In the genomic region with DNA sequence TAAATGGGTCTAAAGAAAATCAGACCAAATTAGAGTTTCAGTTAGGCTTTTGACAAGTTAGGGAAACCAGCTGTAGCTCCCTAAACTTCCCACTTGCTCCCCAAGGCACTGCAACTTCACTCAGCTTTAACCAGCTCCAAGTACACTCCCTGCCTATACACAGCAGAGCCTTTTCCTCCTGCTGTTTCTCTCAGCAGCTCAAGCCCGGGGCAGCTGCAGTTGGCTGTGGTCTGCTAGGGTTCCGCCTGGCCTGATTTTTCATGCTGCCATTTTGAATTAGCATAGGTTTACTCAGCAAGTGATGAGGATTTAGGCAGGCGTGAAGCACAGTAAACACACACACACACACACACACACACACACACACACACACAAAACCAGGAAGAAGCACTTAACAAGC, we compare ENCODE assay signal across 8 mouse cellular contexts. TPM values are rescaled to one million over a fixed set of nuclear protein-coding genes. Genes with fewer than 3 reads are reported as not detected.
A peak's percentile ranks its signal among the peaks of the same experiment; 100 is the strongest.
DNase-seq lines count a peak whose midpoint lies in the region; ATAC-seq and TF ChIP-seq lines count a peak whose summit lies in the region.

No protein-coding gene starts in this region.

- DNase-seq in kidney, adult 2 months = no peak
- peak; percentile 47 to 62 for DNase-seq in cerebellum, postnatal 36 days
- DNase-seq in heart, postnatal 10 days = peak; percentile 40 to 55
- DNase-seq in neural tube, embryonic 10.5 days (ENCODE audit: extremely low spot score, low spot score) = peak; percentile 31
- DNase-seq in gastrocnemius, adult 18-20 months (ENCODE audit: low spot score) = no peak

- no peak for ATAC-seq in kidney, embryonic 16.5 days (ENCODE audit: low FRiP score, low TSS enrichment)
- ATAC-seq in megakaryocyte-erythroid progenitor cell, adult 5-6 weeks (replicated peaks; ENCODE audit: low FRiP score, low TSS enrichment, poor library complexity, severe bottlenecking) = no peak
- ATAC-seq in intestine, embryonic 15.5 days = no peak

- no peaks in the 10 kb centered on the region for H3K9me3 ChIP-seq in kidney, embryonic 16.5 days (ENCODE audit: low read length)
- H3K9me3 ChIP-seq in intestine, embryonic 15.5 days = no peaks in the 10 kb centered on the region

- TF ChIP-seq CTCF in kidney, adult 2 months (conservative IDR thresholded peaks at IDR 0.05; ENCODE audit: insufficient read depth, insufficient read length, low read depth, low read length) = no peak

- no peak overlapping the region for H3K27ac ChIP-seq in kidney, embryonic 16.5 days (ENCODE audit: low read length)
- no peak overlapping the region for H3K27ac ChIP-seq in kidney, adult 2 months (ENCODE audit: insufficient read depth, low read depth, low read length)
- no peak overlapping the region for H3K27ac ChIP-seq in intestine, embryonic 15.5 days

- no peaks in the 10 kb centered on the region for H3K36me3 ChIP-seq in kidney, embryonic 16.5 days (ENCODE audit: insufficient read depth, low read length)
- no peaks in the 10 kb centered on the region for H3K36me3 ChIP-seq in kidney, adult 2 months (ENCODE audit: control insufficient read depth, insufficient read depth, low read length)
- no peaks in the 10 kb centered on the region for H3K36me3 ChIP-seq in intestine, embryonic 15.5 days

- no peak for TF ChIP-seq POLR2A in kidney, adult 2 months (IDR thresholded peaks at IDR 0.05; ENCODE audit: low read depth, low read length)

- H3K4me2 ChIP-seq in kidney, embryonic 16.5 days (replicated peaks; ENCODE audit: low read depth, low read length) = peak overlapping the region; percentile 94; the same call in 1 of the 2 replicates
- no peak overlapping the region; the same call in 1 of the 2 replicates for H3K4me2 ChIP-seq in intestine, embryonic 15.5 days (replicated peaks)

- H3K9ac ChIP-seq in kidney, embryonic 16.5 days (replicated peaks; ENCODE audit: low read length) = no peak overlapping the region
- no peak overlapping the region for H3K9ac ChIP-seq in intestine, embryonic 15.5 days

- intact Hi-C loops in heart, postnatal 10 days (cut with DNase I) = no loop called here

- no peak overlapping the region for H3K4me3 ChIP-seq in kidney, embryonic 16.5 days (ENCODE audit: low read length)
- no peak overlapping the region for H3K4me3 ChIP-seq in kidney, adult 2 months (ENCODE audit: insufficient read depth, low read depth, low read length)
- no peak overlapping the region for H3K4me3 ChIP-seq in intestine, embryonic 15.5 days (replicated peaks)

- peaks cover 2% of the 10 kb centered on the region; the same call in 1 of the 2 replicates for H3K27me3 ChIP-seq in kidney, embryonic 16.5 days (ENCODE audit: insufficient read depth, low read length)
- H3K27me3 ChIP-seq in kidney, adult 2 months (replicated peaks; ENCODE audit: control insufficient read depth, insufficient read depth, low read length) = no peaks in the 10 kb centered on the region
- H3K27me3 ChIP-seq in intestine, embryonic 15.5 days (replicated peaks) = no peaks in the 10 kb centered on the region

- WGBS in kidney, embryonic 16.5 days = 61% methylated on average over 3 of the region's 3 CpGs
- WGBS in kidney, adult 2 months = 76% methylated on average over 3 of the region's 3 CpGs
- 47% methylated on average over 3 of the region's 3 CpGs for WGBS in intestine, embryonic 15.5 days

- H3K4me1 ChIP-seq in kidney, embryonic 16.5 days (ENCODE audit: insufficient read depth, low read length) = peaks cover 19% of the 10 kb centered on the region
- H3K4me1 ChIP-seq in kidney, adult 2 months (ENCODE audit: control insufficient read depth, insufficient read depth, low read length) = no peaks in the 10 kb centered on the region; the same call in 1 of the 2 replicates
- H3K4me1 ChIP-seq in intestine, embryonic 15.5 days (replicated peaks) = peaks cover 5% of the 10 kb centered on the region; the same call in 1 of the 2 replicates

RNA-seq across cellular contexts. Expression of gene Scrn1, which starts 1.3 kb away (rescaled TPM):
- polyA plus RNA-seq in kidney, embryonic 16.5 days (2015; fragmentation: Nextera tagmentation; extraction: Ambion mirVana) = 7.7 and 8.8 TPM in 2 replicates
- 2.3 and 2.6 TPM in 2 replicates for polyA plus RNA-seq in kidney, adult 2 months (2012; rRNA removed)
- total RNA-seq in heart, postnatal 10 days (2021) = 1 to 10 TPM; 8.3 to 9.3 TPM
- not detected in 2 replicates for total RNA-seq in megakaryocyte-erythroid progenitor cell, adult 5-6 weeks (2014; fragmentation: Nextera tagmentation)
- total RNA-seq in megakaryocyte-erythroid progenitor cell, adult 5-6 weeks (2017) = not detected in 2 replicates
- 1 to 10 TPM; 1.8 TPM for total RNA-seq in gastrocnemius, adult 18-20 months (2021)
- polyA plus RNA-seq in intestine, embryonic 15.5 days (2015; fragmentation: Nextera tagmentation; extraction: Ambion mirVana) = 5.9 and 6.4 TPM in 2 replicates

RNA-seq across cellular contexts. Expression of gene Plekha8, which starts 29.9 kb away (rescaled TPM):
- 10.4 and 10.7 TPM in 2 replicates for polyA plus RNA-seq in kidney, embryonic 16.5 days (2015; fragmentation: Nextera tagmentation; extraction: Ambion mirVana)
- polyA plus RNA-seq in kidney, adult 2 months (2012; rRNA removed) = 6.2 and 6.5 TPM in 2 replicates
- total RNA-seq in heart, postnatal 10 days (2021) = 10 to 100 TPM; 12.4 to 12.9 TPM
- 3.1 and 4.2 TPM in 2 replicates for total RNA-seq in megakaryocyte-erythroid progenitor cell, adult 5-6 weeks (2014; fragmentation: Nextera tagmentation)
- 3.2 and 5.3 TPM in 2 replicates for total RNA-seq in megakaryocyte-erythroid progenitor cell, adult 5-6 weeks (2017)
- total RNA-seq in gastrocnemius, adult 18-20 months (2021) = 1 to 10 TPM; 3.2 to 3.3 TPM
- polyA plus RNA-seq in intestine, embryonic 15.5 days (2015; fragmentation: Nextera tagmentation; extraction: Ambion mirVana) = 6.2 and 6.4 TPM in 2 replicates

RNA-seq across cellular contexts. Expression of gene Fkbp14, which starts 32.1 kb away (rescaled TPM):
- polyA plus RNA-seq in kidney, embryonic 16.5 days (2015; fragmentation: Nextera tagmentation; extraction: Ambion mirVana) = 30.3 and 30.9 TPM in 2 replicates
- 3.7 and 4.5 TPM in 2 replicates for polyA plus RNA-seq in kidney, adult 2 months (2012; rRNA removed)
- total RNA-seq in heart, postnatal 10 days (2021) = 10 to 100 TPM; 15.1 to 17.0 TPM
- 2.9 and 6.3 TPM in 2 replicates for total RNA-seq in megakaryocyte-erythroid progenitor cell, adult 5-6 weeks (2014; fragmentation: Nextera tagmentation)
- 1.5 and 2.1 TPM in 2 replicates for total RNA-seq in megakaryocyte-erythroid progenitor cell, adult 5-6 weeks (2017)
- 1 to 10 TPM; 5.1 to 5.5 TPM for total RNA-seq in gastrocnemius, adult 18-20 months (2021)
- polyA plus RNA-seq in intestine, embryonic 15.5 days (2015; fragmentation: Nextera tagmentation; extraction: Ambion mirVana) = 23.1 and 24.3 TPM in 2 replicates

Comparison
In these comparisons a context has a peak if more than half of its experiments do, and no peak if none do; other contexts are left out.
1. DNase-seq: peak in cerebellum, postnatal 36 days (2 of 2), heart, postnatal 10 days (2 of 2) and neural tube, embryonic 10.5 days (single experiment); none in kidney, adult 2 months (single experiment) and gastrocnemius, adult 18-20 months (single experiment).